Mouse (Mus musculus): ENCODE results near the gene Tekt5. TPM values are rescaled to one million over a fixed set of nuclear protein-coding genes. Genes with fewer than 3 reads are reported as not detected.

Gene Tekt5
- total and polyA plus RNA-seq, 2 experiments from 2014 or later = 0.45 TPM; not detected in 1

DNA sequence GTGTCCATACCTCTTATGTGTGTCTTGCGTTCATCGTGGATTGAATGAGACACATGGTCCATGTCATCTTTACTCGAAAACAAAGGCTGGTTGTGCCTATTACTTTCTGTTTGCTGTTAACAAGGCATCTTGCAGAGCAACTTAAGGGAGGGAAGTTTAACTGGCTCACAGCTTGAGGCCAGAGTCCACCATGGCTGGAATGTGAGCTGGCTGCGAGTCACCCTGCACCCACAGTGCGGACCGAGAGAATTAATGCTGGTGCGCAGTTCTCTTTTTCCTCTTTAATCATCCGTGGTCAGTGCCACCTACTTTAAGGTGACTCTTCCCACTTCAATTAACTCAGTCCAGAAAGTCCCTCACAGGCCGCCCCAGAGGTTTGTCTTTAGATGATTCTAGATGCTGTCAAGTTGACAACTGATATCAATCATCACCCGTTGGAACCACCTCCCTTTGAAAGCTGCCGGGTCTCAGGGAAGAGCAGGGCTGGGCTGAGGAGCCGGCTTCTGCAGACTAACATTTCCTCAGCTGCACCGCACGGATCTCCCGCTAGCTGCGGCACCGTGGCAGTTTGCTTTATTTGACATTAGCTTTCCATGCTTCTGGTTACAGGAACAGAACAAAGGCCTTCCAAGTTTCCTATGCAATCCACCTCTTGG is 75.2 kb downstream of the Tekt5 start:
- no peaks in the 10 kb centered on the region for H3K4me1 ChIP-seq (ENCODE audit: control insufficient read depth, insufficient read depth)
- no peaks in the 10 kb centered on the region for H3K27me3 ChIP-seq (ENCODE audit: control insufficient read depth, insufficient read depth, low read length)
- no peak for TF ChIP-seq CTCF (IDR thresholded peaks at IDR 0.05; ENCODE audit: low read depth)
- no peak for TF ChIP-seq EP300 (IDR thresholded peaks at IDR 0.05; ENCODE audit: low read depth)
- H3K27ac ChIP-seq (ENCODE audit: low read depth) = no peak overlapping the region
- 40% methylated on average over 17 of the region's 17 CpGs for whole genome bisulfite sequencing
- H3K36me3 ChIP-seq (replicated peaks; ENCODE audit: control insufficient read depth, insufficient read depth, low read length) = no peaks in the 10 kb centered on the region
- ATAC-seq (ENCODE audit: insufficient read depth, low read depth) (no peak), DNase-seq (ENCODE audit: low spot score) (no peak)
- H3K4me3 ChIP-seq (ENCODE audit: low read depth, low read length) = no peak overlapping the region
- no peaks in the 10 kb centered on the region for H3K9me3 ChIP-seq (replicated peaks; ENCODE audit: control insufficient read depth, low read length)
- no peak overlapping the region for H3K9ac ChIP-seq (replicated peaks; ENCODE audit: low read depth, low read length)
- no peak overlapping the region for H3K4me2 ChIP-seq (ENCODE audit: low read depth, low read length)

DNA sequence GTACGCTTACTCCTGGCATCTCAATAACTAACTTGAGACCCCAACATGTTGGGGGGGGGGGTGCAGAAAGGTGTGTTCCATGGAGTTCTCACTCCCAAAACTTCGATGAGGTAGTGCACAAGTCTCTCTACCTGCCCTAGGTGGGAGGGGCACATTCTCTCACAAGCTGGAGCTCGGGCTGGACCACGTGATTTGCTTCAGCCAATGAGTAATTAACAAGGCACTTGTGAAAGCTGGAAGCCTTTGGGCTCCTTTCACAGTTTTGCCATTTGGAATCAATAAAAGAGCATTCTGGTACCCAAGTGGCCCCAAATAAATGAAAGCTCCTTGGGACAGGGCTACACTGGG is 78.1 kb downstream of the Tekt5 start:
- H3K4me1 ChIP-seq (ENCODE audit: control insufficient read depth, insufficient read depth) = peaks cover 8% of the 10 kb centered on the region; the same call in 1 of the 2 replicates
- no peak for TF ChIP-seq CTCF (IDR thresholded peaks at IDR 0.05; ENCODE audit: low read depth)
- no peak for TF ChIP-seq EP300 (IDR thresholded peaks at IDR 0.05; ENCODE audit: low read depth)
- H3K36me3 ChIP-seq (replicated peaks; ENCODE audit: control insufficient read depth, insufficient read depth, low read length) = no peaks in the 10 kb centered on the region
- H3K4me2 ChIP-seq (ENCODE audit: low read depth, low read length) = no peak overlapping the region
- no peak for DNase-seq (ENCODE audit: low spot score)
- no peak overlapping the region for H3K9ac ChIP-seq (replicated peaks; ENCODE audit: low read depth, low read length)
- WGBS = 58% methylated on average over 4 of the region's 4 CpGs
- ATAC-seq (ENCODE audit: insufficient read depth, low read depth) = no peak
- no peak overlapping the region for H3K27ac ChIP-seq (ENCODE audit: low read depth)
- H3K27me3 ChIP-seq (ENCODE audit: control insufficient read depth, insufficient read depth, low read length) = no peaks in the 10 kb centered on the region
- no peak overlapping the region for H3K4me3 ChIP-seq (ENCODE audit: low read depth, low read length)
- no peaks in the 10 kb centered on the region for H3K9me3 ChIP-seq (replicated peaks; ENCODE audit: control insufficient read depth, low read length)

DNA sequence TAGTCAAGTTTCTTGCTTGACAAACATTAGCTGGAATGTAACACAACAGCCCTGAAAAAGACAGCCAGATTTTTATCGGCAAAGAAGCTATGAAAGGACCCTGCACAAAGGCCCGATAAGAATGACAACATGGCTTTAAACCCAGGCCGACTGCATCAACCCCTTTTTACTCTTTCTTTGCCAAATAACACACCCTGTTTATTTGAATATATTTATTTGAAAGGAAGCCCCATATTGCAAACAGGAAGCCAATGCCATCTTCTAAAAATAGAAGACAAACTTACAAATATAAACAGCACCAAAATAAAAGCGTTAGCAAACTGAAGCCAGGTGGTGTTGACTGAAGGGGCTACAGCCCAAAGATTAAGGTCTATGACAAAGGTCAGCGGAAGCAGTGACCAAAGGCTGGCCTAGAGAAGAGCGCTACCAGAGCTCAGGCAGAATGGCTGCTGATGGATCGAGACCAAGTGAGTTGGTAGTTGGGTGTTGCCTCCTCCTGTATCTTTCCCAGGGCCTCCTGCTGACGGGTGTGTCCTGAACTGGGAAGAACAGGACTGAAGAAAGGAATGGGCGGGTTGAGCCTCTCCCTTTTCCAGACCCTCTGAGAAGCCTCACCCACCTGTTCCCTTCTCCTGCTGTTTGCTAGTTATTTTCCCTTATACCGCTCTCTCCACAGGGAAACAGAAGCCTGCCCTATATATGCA is 78.6 kb downstream of the Tekt5 start:
- 74% methylated on average over 10 of the region's 10 CpGs for WGBS
- no peak for TF ChIP-seq CTCF (IDR thresholded peaks at IDR 0.05; ENCODE audit: low read depth)
- no peak for TF ChIP-seq EP300 (IDR thresholded peaks at IDR 0.05; ENCODE audit: low read depth)
- Histone ChIP-seq H3K36me3 (replicated peaks; ENCODE audit: control insufficient read depth, insufficient read depth, low read length) (no peaks in the 10 kb centered on the region), H3K27ac (ENCODE audit: low read depth) (no peak overlapping the region), H3K4me2 (ENCODE audit: low read depth, low read length) (no peak overlapping the region), H3K9ac (replicated peaks; ENCODE audit: low read depth, low read length) (no peak overlapping the region), H3K9me3 (replicated peaks; ENCODE audit: control insufficient read depth, low read length) (no peaks in the 10 kb centered on the region), H3K27me3 (ENCODE audit: control insufficient read depth, insufficient read depth, low read length) (no peaks in the 10 kb centered on the region), H3K4me3 (ENCODE audit: low read depth, low read length) (no peak overlapping the region), H3K4me1 (ENCODE audit: control insufficient read depth, insufficient read depth) (peaks cover 12% of the 10 kb centered on the region)
- ATAC-seq (ENCODE audit: insufficient read depth, low read depth) (no peak), DNase-seq (ENCODE audit: low spot score) (no peak)

DNA sequence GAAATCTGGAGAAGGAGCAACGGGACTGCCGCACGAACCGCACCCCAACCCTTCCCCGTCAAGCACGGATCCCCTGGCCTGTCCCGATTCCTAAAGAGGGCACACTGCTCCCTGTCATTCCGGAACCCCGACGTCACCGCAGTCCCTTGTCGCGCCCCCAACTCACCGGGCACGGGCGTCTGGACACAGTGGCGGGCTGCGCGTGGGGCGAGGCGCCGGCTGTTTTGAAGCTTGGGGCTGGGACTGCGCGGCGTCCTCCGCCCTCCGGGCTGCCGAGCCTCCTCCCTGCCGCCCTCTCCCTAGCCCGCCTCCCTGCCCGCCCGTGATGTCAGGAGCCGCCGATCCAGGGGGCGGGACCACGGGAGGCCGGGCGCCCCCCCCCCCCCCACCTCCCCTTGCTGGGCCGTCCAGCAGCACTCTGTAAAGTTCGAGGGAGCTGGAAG is 81.6 kb downstream of the Tekt5 start, which contains the start of gene Emp2:
Gene Emp2 (minus strand): TSS at position 323 of the 443 bp plus-strand sequence.
- WGBS = 1% methylated on average over 35 of the region's 40 CpGs
- peak; percentile 69 for DNase-seq (ENCODE audit: low spot score)
- peak; percentile 87 for ATAC-seq (ENCODE audit: insufficient read depth, low read depth)
- peaks cover 25% of the 10 kb centered on the region for H3K4me1 ChIP-seq (ENCODE audit: control insufficient read depth, insufficient read depth)
- no peak for TF ChIP-seq CTCF (IDR thresholded peaks at IDR 0.05; ENCODE audit: low read depth)
- no peak for TF ChIP-seq EP300 (IDR thresholded peaks at IDR 0.05; ENCODE audit: low read depth)
- H3K4me3 ChIP-seq (ENCODE audit: low read depth, low read length) = peak within 1 kb of the TSS; percentile 74
- H3K9ac ChIP-seq (replicated peaks; ENCODE audit: low read depth, low read length) = peak within 1 kb of the TSS; percentile 80
- H3K36me3 ChIP-seq (replicated peaks; ENCODE audit: control insufficient read depth, insufficient read depth, low read length) = no peaks in the 10 kb centered on the region
- H3K9me3 ChIP-seq (replicated peaks; ENCODE audit: control insufficient read depth, low read length) = no peaks in the 10 kb centered on the region
- H3K4me2 ChIP-seq (ENCODE audit: low read depth, low read length) = peak within 1 kb of the TSS; percentile 89
- H3K27ac ChIP-seq (ENCODE audit: low read depth) = peak within 1 kb of the TSS; percentile 87
- no peaks in the 10 kb centered on the region for H3K27me3 ChIP-seq (ENCODE audit: control insufficient read depth, insufficient read depth, low read length)

DNA sequence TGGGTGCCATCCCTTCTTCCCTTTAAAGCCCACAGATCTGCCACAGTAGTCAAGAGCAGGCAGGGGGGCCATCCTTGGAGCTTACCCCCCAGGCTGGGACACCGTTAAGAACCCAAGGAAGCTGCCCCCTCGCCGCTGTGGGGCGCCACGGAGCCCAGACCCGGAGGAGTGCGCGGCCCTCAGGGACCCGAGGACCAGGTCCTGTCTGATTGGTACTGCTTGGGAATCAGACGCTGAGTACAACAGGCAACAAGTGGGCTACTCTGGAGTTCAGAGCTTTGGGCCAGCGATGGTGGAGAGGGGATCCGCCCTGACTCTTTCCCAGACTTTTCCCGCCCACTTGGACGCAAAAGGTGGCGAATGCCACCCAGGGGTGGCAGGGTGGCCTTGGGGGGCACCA is 82.1 kb downstream of the Tekt5 start:
- peak overlapping the region; percentile 89 for H3K4me2 ChIP-seq (ENCODE audit: low read depth, low read length)
- TF ChIP-seq CTCF (IDR thresholded peaks at IDR 0.05; ENCODE audit: low read depth) (peak; percentile 29; the same call in 1 of the 2 replicates), EP300 (IDR thresholded peaks at IDR 0.05; ENCODE audit: low read depth) (no peak)
- H3K9ac ChIP-seq (replicated peaks; ENCODE audit: low read depth, low read length) = peak overlapping the region; percentile 80
- peaks cover 25% of the 10 kb centered on the region for H3K4me1 ChIP-seq (ENCODE audit: control insufficient read depth, insufficient read depth)
- DNase-seq (ENCODE audit: low spot score) (peak; percentile 20), ATAC-seq (ENCODE audit: insufficient read depth, low read depth) (peak; percentile 66)
- H3K27me3 ChIP-seq (ENCODE audit: control insufficient read depth, insufficient read depth, low read length) = no peaks in the 10 kb centered on the region
- peak overlapping the region; percentile 87 for H3K27ac ChIP-seq (ENCODE audit: low read depth)
- peak overlapping the region; percentile 74 for H3K4me3 ChIP-seq (ENCODE audit: low read depth, low read length)
- 3% methylated on average over 15 of the region's 15 CpGs for WGBS
- H3K9me3 ChIP-seq (replicated peaks; ENCODE audit: control insufficient read depth, low read length) = no peaks in the 10 kb centered on the region
- H3K36me3 ChIP-seq (replicated peaks; ENCODE audit: control insufficient read depth, insufficient read depth, low read length) = 0 out of 2 replicates have a peak, but pooled peaks cover 3% of the 10 kb centered on the region

Data from heart, postnatal 0 days (tissue).